10 mouse cellular contexts compared by ENCODE assay signal in genomic region chr3:138753182-138753885, GRCm38 (mm10). TPM values are rescaled to one million over a fixed set of nuclear protein-coding genes. Genes with fewer than 3 reads are reported as not detected.
DNase-seq lines count a peak whose midpoint lies in the region; ATAC-seq and TF ChIP-seq lines count a peak whose summit lies in the region.
"Had no signal": no experiment of that assay in that cellular context is flagged by ENCODE, and none has a peak within 500 bp of the region (broad histone marks: within the 10 kb centered on the region; RNA-seq: fewer than 3 reads in every experiment).

No protein-coding gene starts in this region.

- H3K36me3 ChIP-seq in midbrain, embryonic 11.5 days (ENCODE audit: control insufficient read depth, insufficient read depth, low read length): no peaks in the 10 kb centered on the region
- H3K36me3 ChIP-seq in midbrain, embryonic 16.5 days (ENCODE audit: control insufficient read depth, insufficient read depth, low read length): no peaks in the 10 kb centered on the region
- no peaks in the 10 kb centered on the region for H3K36me3 ChIP-seq in liver, postnatal 0 days (replicated peaks; ENCODE audit: insufficient read depth, low read length)
- H3K36me3 ChIP-seq: embryonic facial prominence, embryonic 12.5 days; limb, embryonic 15.5 days had no signal

- peak; percentile 53 for DNase-seq in embryo, embryonic 10 days (ENCODE audit: low spot score)
- no peak for DNase-seq in embryo, embryonic 9.5 days (ENCODE audit: extremely low spot score)
- DNase-seq in midbrain, embryonic 11.5 days (ENCODE audit: low spot score, missing footprints): no peak
- peak; percentile 29 for DNase-seq in liver, postnatal 0 days
- no peak for DNase-seq in retina, embryonic 14.5 days (ENCODE audit: low spot score)
- no peak for DNase-seq in right cerebral cortex, postnatal 14 days

- H3K9ac ChIP-seq in midbrain, embryonic 11.5 days (ENCODE audit: low read length): no peak overlapping the region
- no peak overlapping the region for H3K9ac ChIP-seq in midbrain, embryonic 16.5 days (ENCODE audit: low read depth, low read length)
- no peak overlapping the region for H3K9ac ChIP-seq in liver, postnatal 0 days (replicated peaks)
- H3K9ac ChIP-seq: embryonic facial prominence, embryonic 12.5 days; limb, embryonic 15.5 days had no signal

- no peak overlapping the region for H3K4me2 ChIP-seq in midbrain, embryonic 11.5 days
- no peak overlapping the region for H3K4me2 ChIP-seq in midbrain, embryonic 16.5 days (ENCODE audit: low read length)
- H3K4me2 ChIP-seq in liver, postnatal 0 days (ENCODE audit: low read depth, low read length): peak overlapping the region; percentile 42
- H3K4me2 ChIP-seq: embryonic facial prominence, embryonic 12.5 days; limb, embryonic 15.5 days had no signal

- H3K4me1 ChIP-seq in midbrain, embryonic 11.5 days (ENCODE audit: control insufficient read depth, insufficient read depth, low read length): no peaks in the 10 kb centered on the region
- peaks cover 14% of the 10 kb centered on the region for H3K4me1 ChIP-seq in midbrain, embryonic 16.5 days (ENCODE audit: control insufficient read depth, insufficient read depth, low read length)
- H3K4me1 ChIP-seq in liver, postnatal 0 days (ENCODE audit: insufficient read depth): peaks cover 6% of the 10 kb centered on the region; the same call in 1 of the 2 replicates

- WGBS in midbrain, embryonic 11.5 days: 48% methylated on average over 12 of the region's 12 CpGs
- WGBS in midbrain, embryonic 16.5 days: 35% methylated on average over 12 of the region's 12 CpGs
- 10% methylated on average over 12 of the region's 12 CpGs for WGBS in liver, postnatal 0 days (ENCODE audit: insufficient replicate concordance)

- H3K27ac ChIP-seq in midbrain, embryonic 11.5 days (ENCODE audit: low read depth, low read length): no peak overlapping the region
- no peak overlapping the region for H3K27ac ChIP-seq in midbrain, embryonic 16.5 days (ENCODE audit: low read length)
- H3K27ac ChIP-seq in liver, postnatal 0 days (ENCODE audit: low read depth): 0 out of 2 replicates have a peak overlapping the region, but pooled peaks have one; percentile 39
- H3K27ac ChIP-seq: embryonic facial prominence, embryonic 12.5 days; limb, embryonic 15.5 days had no signal

- no peak overlapping the region for H3K4me3 ChIP-seq in midbrain, embryonic 11.5 days (ENCODE audit: low read depth, low read length)
- no peak overlapping the region for H3K4me3 ChIP-seq in midbrain, embryonic 16.5 days (ENCODE audit: low read depth, low read length)
- 0 out of 2 replicates have a peak overlapping the region, but pooled peaks have one; percentile 25 for H3K4me3 ChIP-seq in liver, postnatal 0 days (ENCODE audit: low read depth, low read length)
- H3K4me3 ChIP-seq: embryonic facial prominence, embryonic 12.5 days; limb, embryonic 15.5 days had no signal

- TF ChIP-seq EP300 in liver, postnatal 0 days (IDR thresholded peaks at IDR 0.05; ENCODE audit: low read depth): no peak

- H3K9me3 ChIP-seq in midbrain, embryonic 11.5 days (ENCODE audit: control insufficient read depth, low read length): no peaks in the 10 kb centered on the region
- H3K9me3 ChIP-seq in midbrain, embryonic 16.5 days (replicated peaks; ENCODE audit: control insufficient read depth, low read length, poor library complexity, severe bottlenecking): no peaks in the 10 kb centered on the region
- H3K9me3 ChIP-seq in liver, postnatal 0 days (ENCODE audit: low read length): no peaks in the 10 kb centered on the region
- H3K9me3 ChIP-seq: embryonic facial prominence, embryonic 12.5 days; limb, embryonic 15.5 days had no signal

- TF ChIP-seq CTCF in liver, postnatal 0 days (IDR thresholded peaks at IDR 0.05; ENCODE audit: low read depth): no peak

- 0 out of 2 replicates have a peak, but pooled peaks have one; percentile 46 for ATAC-seq in midbrain, embryonic 11.5 days (ENCODE audit: low FRiP score)
- no peak for ATAC-seq in midbrain, embryonic 16.5 days
- ATAC-seq in hematopoietic stem cell, adult 5-6 weeks (replicated peaks in 1 of 2; ENCODE audit: insufficient read depth in 1 of 2, low FRiP score in 2 of 2, low TSS enrichment in 1 of 2, low read depth in 1 of 2, poor library complexity in 2 of 2, severe bottlenecking in 2 of 2): peak; percentile 84 to 92
- peak; percentile 23; the same call in 1 of the 2 replicates for ATAC-seq in liver, postnatal 0 days

- H3K27me3 ChIP-seq in midbrain, embryonic 11.5 days (ENCODE audit: control insufficient read depth, insufficient read depth, low read length): no peaks in the 10 kb centered on the region
- H3K27me3 ChIP-seq in midbrain, embryonic 16.5 days (ENCODE audit: control insufficient read depth, insufficient read depth, low read depth, low read length): no peaks in the 10 kb centered on the region
- no peaks in the 10 kb centered on the region for H3K27me3 ChIP-seq in liver, postnatal 0 days (ENCODE audit: insufficient read depth, low read length)
- H3K27me3 ChIP-seq: embryonic facial prominence, embryonic 12.5 days; limb, embryonic 15.5 days had no signal

RNA-seq across cellular contexts. Expression of gene Tspan5, which starts 11.3 kb away (rescaled TPM):
- polyA plus RNA-seq in midbrain, embryonic 11.5 days (2014; fragmentation: Nextera tagmentation; extraction: Ambion mirVana): 46.6 and 48.6 TPM in 2 replicates
- 96.3 and 101 TPM in 2 replicates for polyA plus RNA-seq in midbrain, embryonic 16.5 days (2015; fragmentation: Nextera tagmentation; extraction: Ambion mirVana)
- total RNA-seq in hematopoietic stem cell, adult 5-6 weeks (2017): 32.5 and 34.0 TPM in 2 replicates
- polyA plus RNA-seq in liver, postnatal 0 days (2015; fragmentation: Nextera tagmentation; extraction: Ambion mirVana): 1.6 and 1.7 TPM in 2 replicates

Comparison
In these comparisons a context has a peak if more than half of its experiments do, and no peak if none do; other contexts are left out.
1. DNase-seq: peak in embryo, embryonic 10 days (single experiment) and liver, postnatal 0 days (single experiment); none in embryo, embryonic 9.5 days (single experiment), midbrain, embryonic 11.5 days (single experiment), retina, embryonic 14.5 days (single experiment) and right cerebral cortex, postnatal 14 days (single experiment).
2. RNA of gene Tspan5, which starts 11.3 kb away (polyA plus RNA-seq): 96.3 to 101 TPM in midbrain, embryonic 16.5 days and 46.6 to 48.6 TPM in midbrain, embryonic 11.5 days; 1.6 to 1.7 TPM in liver, postnatal 0 days; every median in the first group is over 10 times any median in the second.